Mouse (Mus musculus) gastrocnemius, adult 2 months (tissue): ENCODE results near the gene Impad1. TPM values are rescaled to one million over a fixed set of nuclear protein-coding genes. Genes with fewer than 3 reads are reported as not detected.

Experiments used
- DNase-seq: peaks from one replicate; pipeline ENCODE4 v3.0.0; 2022
- H3K27ac ChIP-seq: fragments of 200-600 bp; 2 replicates; pipeline ENCODE4 v1.8.1; 2022; ENCODE audit warnings: mild to moderate bottlenecking
- H3K4me3 ChIP-seq: fragments of 200-600 bp; 2 replicates; pipeline ENCODE4 v1.8.1; 2022; ENCODE audit warnings: mild to moderate bottlenecking, moderate library complexity
- CTCF ChIP-seq: fragments of 200-600 bp; IDR thresholded peaks from 2 replicates; pipeline ENCODE4 v1.8.1; 2022; ENCODE audit warnings: antibody characterized with exemption, mild to moderate bottlenecking, moderate library complexity
- intact Hi-C: fragments of 180-260 bp; cut with DNase I; formaldehyde crosslinking; loops from one replicate; pipeline ENCODE4 v1.15.1; 2025
- total RNA-seq, 2 experiments: library from RNA; stranded (reverse); gene quantifications; 2 replicates each; pipeline ENCODE4 v1.2.3; 2021

The Impad1 gene
- total RNA-seq, 2 experiments from 2014 or later: 34.0 to 36.0 TPM

- intact Hi-C loops: no loop called here
- TF ChIP-seq CTCF: peak; percentile 76
- DNase-seq: no peak
- H3K27ac ChIP-seq: no peak overlapping the region
- no peak overlapping the region for H3K4me3 ChIP-seq
These were observed 21.5 kb downstream of the Impad1 start for GRCm38 (mm10) chr4:4771523-4772114.

GRCm38 (mm10) chr4:4765806-4766205 lies 27.3 kb downstream of the Impad1 start:
- no peak overlapping the region for H3K27ac ChIP-seq
- TF ChIP-seq CTCF: no peak
- no peak overlapping the region for H3K4me3 ChIP-seq
- DNase-seq: no peak
- intact Hi-C loops: no loop called here

- Histone ChIP-seq H3K4me3 (no peak overlapping the region), H3K27ac (no peak overlapping the region)
- intact Hi-C loops: no loop called here
- no peak for DNase-seq
- TF ChIP-seq CTCF: peak; percentile 2; the same call in 1 of the 2 replicates
These were observed 34.8 kb downstream of the Impad1 start for GRCm38 (mm10) chr4:4758376-4758775.

- Histone ChIP-seq H3K4me3 (no peak overlapping the region), H3K27ac (no peak overlapping the region)
- TF ChIP-seq CTCF: peak; percentile 39
- intact Hi-C loops: no loop called here
- DNase-seq: no peak
These were observed 63.7 kb downstream of the Impad1 start for GRCm38 (mm10) chr4:4729427-4729826.

- Histone ChIP-seq H3K27ac (no peak overlapping the region), H3K4me3 (no peak overlapping the region)
- intact Hi-C loops: no loop called here
- TF ChIP-seq CTCF: no peak
- no peak for DNase-seq
These were observed 66.8 kb downstream of the Impad1 start for GRCm38 (mm10) chr4:4726241-4726776.

GRCm38 (mm10) chr4:4723821-4724220 lies 69.3 kb downstream of the Impad1 start:
- intact Hi-C loops: no loop called here
- H3K27ac ChIP-seq: peak overlapping the region; percentile 28; the same call in 1 of the 2 replicates
- TF ChIP-seq CTCF: no peak
- DNase-seq: peak; percentile 28
- no peak overlapping the region for H3K4me3 ChIP-seq

- H3K4me3 ChIP-seq: no peak overlapping the region
- DNase-seq: no peak
- intact Hi-C loops: no loop called here
- no peak overlapping the region for H3K27ac ChIP-seq
- peak; percentile 28 for TF ChIP-seq CTCF
These were observed 71.1 kb downstream of the Impad1 start for GRCm38 (mm10) chr4:4722081-4722480.

- Histone ChIP-seq H3K4me3 (no peak overlapping the region), H3K27ac (no peak overlapping the region)
- DNase-seq: peak; percentile 20
- intact Hi-C loops: loop anchor here (10.0 kb wide), 1 partner anchor 743 kb away; the partner anchor contains the start of gene Gm11808
- peak; percentile 50 for TF ChIP-seq CTCF
These were observed 75.3 kb downstream of the Impad1 start for GRCm38 (mm10) chr4:4717763-4718347.
